Mouse (Mus musculus) megakaryocyte, embryonic 14.5 days (primary cell): Measurements from ENCODE around the gene Tgfb2.

Experiments
- FLI1 ChIP-seq: IDR thresholded peaks from 2 replicates; pipeline ENCODE4 v1.6.1; 2012; ENCODE audit warnings: low read length, inconsistent platforms, mixed read lengths
- GATA1 ChIP-seq: IDR thresholded peaks from 3 replicates; pipeline ENCODE4 v1.6.1; 2012; ENCODE audit warnings: mixed read lengths, low read length, inconsistent platforms, borderline replicate concordance

- TF ChIP-seq GATA1 (no peak), FLI1 (no peak)
Measured at GRCm38 (mm10) chr1:186719708-186720107, 13.9 kb upstream of the Tgfb2 start.
